ENCODE assay signal across 22 mouse cellular contexts in the genomic region with DNA sequence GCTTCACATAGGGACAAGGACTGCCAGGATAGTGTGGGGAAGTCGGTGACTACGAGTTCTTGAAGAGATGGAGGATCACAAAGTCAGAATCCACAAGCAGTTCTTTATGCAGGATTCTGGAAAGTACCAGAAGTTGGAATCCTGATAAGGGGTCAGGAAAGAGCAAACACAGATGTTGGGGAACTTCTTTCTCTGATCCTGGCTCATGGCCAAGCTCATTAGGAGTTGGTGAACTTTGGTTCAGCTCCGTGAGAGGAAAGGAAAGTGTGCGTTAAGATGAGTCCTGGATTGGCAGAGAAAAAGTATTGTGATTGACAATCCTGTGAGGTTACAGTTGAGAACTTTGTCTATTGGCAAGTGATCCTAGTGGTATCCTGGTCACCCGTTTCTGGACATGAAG.
"Had no signal": no experiment of that assay in that cellular context is flagged by ENCODE, and none has a peak within 500 bp of the region (broad histone marks: within the 10 kb centered on the region; RNA-seq: fewer than 3 reads in every experiment).

No protein-coding gene starts in this region.

- H3K4me1 ChIP-seq: heart, embryonic 13.5 days; heart, embryonic 15.5 days; hindbrain, embryonic 13.5 days; hindbrain, embryonic 15.5 days; limb, embryonic 10.5 days; limb, embryonic 12.5 days; liver, embryonic 12.5 days had no signal

- H3K9ac ChIP-seq: heart, embryonic 13.5 days; heart, embryonic 15.5 days; hindbrain, embryonic 13.5 days; hindbrain, embryonic 15.5 days; limb, embryonic 12.5 days; liver, embryonic 12.5 days; liver, embryonic 14.5 days had no signal

- H3K4me2 ChIP-seq: heart, embryonic 11.5 days; heart, embryonic 13.5 days; heart, embryonic 15.5 days; hindbrain, embryonic 13.5 days; hindbrain, embryonic 15.5 days; limb, embryonic 12.5 days; liver, embryonic 12.5 days had no signal

- ATAC-seq: hindbrain, postnatal 0 days; liver, embryonic 12.5 days had no signal

- DNase-seq: gastrocnemius, postnatal 14 days; gastrocnemius, postnatal 36 days; heart, adult 18-20 months; heart, postnatal 14 days; heart, postnatal 36 days; kidney, adult 18-20 months; kidney, adult 8-10 months; kidney, postnatal 10 days; kidney, postnatal 25 days; kidney, postnatal 4 days; liver had no signal

- H3K27ac ChIP-seq: heart, embryonic 13.5 days; heart, embryonic 15.5 days; hindbrain, embryonic 13.5 days; hindbrain, embryonic 15.5 days; hindbrain, postnatal 0 days; left cerebral cortex, adult 2 months; limb, embryonic 10.5 days; limb, embryonic 12.5 days; liver, embryonic 12.5 days; liver, embryonic 14.5 days had no signal

- H3K9me3 ChIP-seq: heart, embryonic 13.5 days; heart, embryonic 15.5 days; hindbrain, embryonic 13.5 days; hindbrain, embryonic 15.5 days; limb, embryonic 10.5 days; limb, embryonic 12.5 days; liver, embryonic 12.5 days had no signal

- H3K4me3 ChIP-seq: heart, embryonic 13.5 days; heart, embryonic 15.5 days; hindbrain, embryonic 13.5 days; hindbrain, embryonic 15.5 days; left cerebral cortex, adult 2 months; limb, embryonic 10.5 days; limb, embryonic 12.5 days; liver, embryonic 12.5 days had no signal

- H3K27me3 ChIP-seq: heart, embryonic 13.5 days; heart, embryonic 15.5 days; hindbrain, embryonic 13.5 days; hindbrain, embryonic 15.5 days; limb, embryonic 12.5 days; liver, embryonic 12.5 days had no signal

- H3K36me3 ChIP-seq: heart, embryonic 13.5 days; heart, embryonic 15.5 days; hindbrain, embryonic 13.5 days; hindbrain, embryonic 15.5 days; limb, embryonic 10.5 days; limb, embryonic 12.5 days; liver, embryonic 12.5 days had no signal
